Mouse (Mus musculus): ENCODE measurements around the gene Ints6.
"Not testable (repeated sequence)": the region's sequence is repeated elsewhere in the genome, so short reads cannot be mapped to it uniquely, and the experiment has no call there.

The Ints6 gene

GRCm38 (mm10) chr14:62751479-62751878, 9.5 kb downstream of the Ints6 start:
- DNase-seq (ENCODE audit: low spot score): no peak

GRCm38 (mm10) chr14:62735646-62736045, 25.3 kb downstream of the Ints6 start:
- DNase-seq (ENCODE audit: low spot score): no peak

- no peak for DNase-seq (ENCODE audit: low spot score)
These were observed 27.3 kb downstream of the Ints6 start for GRCm38 (mm10) chr14:62733666-62734065.

GRCm38 (mm10) chr14:62731902-62732301, 29.1 kb downstream of the Ints6 start:
- no peak for DNase-seq (ENCODE audit: low spot score)

- no peak for DNase-seq (ENCODE audit: low spot score)
These were observed 36.4 kb downstream of the Ints6 start for GRCm38 (mm10) chr14:62724560-62724959.

- DNase-seq (ENCODE audit: low spot score): no peak
These were observed 39.3 kb downstream of the Ints6 start for GRCm38 (mm10) chr14:62721625-62722024.

- DNase-seq (ENCODE audit: low spot score): no peak
These were observed 42.8 kb downstream of the Ints6 start for GRCm38 (mm10) chr14:62718161-62718560.

GRCm38 (mm10) chr14:62673646-62674045, 87.3 kb downstream of the Ints6 start:
- DNase-seq (ENCODE audit: low spot score): no peak

- no peak for DNase-seq (ENCODE audit: low spot score)
These were observed 95.8 kb downstream of the Ints6 start for GRCm38 (mm10) chr14:62664976-62665673.

GRCm38 (mm10) chr14:62663367-62663766, 97.6 kb downstream of the Ints6 start, which contains the start of gene Serpine3:
Gene Serpine3, plus strand, starts transcription at chr14:62663667.
- no peak for DNase-seq (ENCODE audit: low spot score)

- no peak for DNase-seq (ENCODE audit: low spot score)
These were observed 98.6 kb downstream of the Ints6 start for GRCm38 (mm10) chr14:62662381-62662780.

GRCm38 (mm10) chr14:62657469-62657868, 103.5 kb downstream of the Ints6 start:
- DNase-seq (ENCODE audit: low spot score): no peak

GRCm38 (mm10) chr14:62655996-62656395, 105.0 kb downstream of the Ints6 start:
- no peak for DNase-seq (ENCODE audit: low spot score)

- DNase-seq (ENCODE audit: low spot score): no peak
These were observed 109.2 kb downstream of the Ints6 start for GRCm38 (mm10) chr14:62651771-62652170.

- no peak for DNase-seq (ENCODE audit: low spot score)
These were observed 110.6 kb downstream of the Ints6 start for GRCm38 (mm10) chr14:62650376-62650775.

- no peak for DNase-seq (ENCODE audit: low spot score)
These were observed 112.6 kb downstream of the Ints6 start for GRCm38 (mm10) chr14:62648405-62648804.

- not testable (repeated sequence) for DNase-seq (ENCODE audit: low spot score)
These were observed 118.6 kb downstream of the Ints6 start for GRCm38 (mm10) chr14:62642368-62642767.

GRCm38 (mm10) chr14:62640396-62640795, 120.6 kb downstream of the Ints6 start:
- no peak for DNase-seq (ENCODE audit: low spot score)

- no peak for DNase-seq (ENCODE audit: low spot score)
These were observed 121.4 kb downstream of the Ints6 start for GRCm38 (mm10) chr14:62639551-62639950.

GRCm38 (mm10) chr14:62639111-62639510, 121.9 kb downstream of the Ints6 start:
- DNase-seq (ENCODE audit: low spot score): peak; percentile 6

GRCm38 (mm10) chr14:62638345-62638702, 122.6 kb downstream of the Ints6 start:
- no peak for DNase-seq (ENCODE audit: low spot score)

- no peak for DNase-seq (ENCODE audit: low spot score)
These were observed 123.3 kb downstream of the Ints6 start for GRCm38 (mm10) chr14:62637436-62638344.

- DNase-seq (ENCODE audit: low spot score): no peak
These were observed 133.0 kb downstream of the Ints6 start for GRCm38 (mm10) chr14:62627951-62628350.

All from ovary, postnatal 14 days (tissue).